Mouse (Mus musculus) bone marrow, adult 2 months (tissue): ENCODE data around the gene Srebf2.

Source experiments
- CTCF ChIP-seq: fragments of 200-500 bp; IDR thresholded peaks from 2 replicates; pipeline ENCODE4 v1.5.1; 2011; ENCODE audit warnings: low read length, control low read depth; ENCODE audit not compliant: control insufficient read depth, insufficient read depth
- POLR2A ChIP-seq: fragments of 200-500 bp; IDR thresholded peaks from 2 replicates; pipeline ENCODE4 v1.6.1; 2011; ENCODE audit warnings: low read depth, mild to moderate bottlenecking, control low read depth, low read length, borderline replicate concordance; ENCODE audit not compliant: control insufficient read depth

DNA sequence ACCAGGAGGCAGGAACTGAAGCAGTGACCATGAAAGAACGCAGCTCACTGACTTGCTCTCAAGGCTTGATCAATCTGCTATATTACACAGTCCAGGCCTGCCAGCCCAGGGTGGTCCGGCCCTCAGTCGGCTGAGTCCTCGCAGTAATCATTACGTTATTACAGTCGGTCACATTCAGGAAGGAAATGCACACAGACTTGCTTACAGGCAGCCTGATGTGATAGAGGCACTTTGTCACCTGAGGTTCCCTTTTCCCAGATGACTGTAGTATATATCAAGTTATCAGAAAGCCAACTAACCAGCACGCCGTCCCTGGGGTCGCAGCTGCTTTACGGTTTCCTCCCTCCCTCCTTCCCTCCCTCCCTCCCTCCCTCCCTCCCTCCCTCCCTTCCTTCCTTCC lies 9.9 kb downstream of the Srebf2 start:
- TF ChIP-seq POLR2A (no peak), CTCF (no peak)
